Mouse (Mus musculus): ENCODE results near the gene Camta2.

The Camta2 gene

GRCm38 (mm10) chr11:70623053-70623742 is 64.7 kb downstream of the Camta2 start:
- Histone ChIP-seq H3K9me3 (ENCODE audit: low read length) (no peaks in the 10 kb centered on the region), H3K27me3 (ENCODE audit: insufficient read depth, low read length) (peaks cover 10% of the 10 kb centered on the region), H3K36me3 (ENCODE audit: insufficient read depth, low read length) (no peaks in the 10 kb centered on the region), H3K4me3 (replicated peaks; ENCODE audit: low read length) (no peak overlapping the region; the same call in 1 of the 2 replicates), H3K4me1 (replicated peaks; ENCODE audit: low read depth, low read length) (peaks cover 42% of the 10 kb centered on the region)
- TF ChIP-seq NANOG (IDR thresholded peaks at IDR 0.05; ENCODE audit: borderline replicate concordance, low read length) (no peak), CTCF (conservative IDR thresholded peaks at IDR 0.05; ENCODE audit: low read length) (peak; percentile 52)

- TF ChIP-seq NANOG (IDR thresholded peaks at IDR 0.05; ENCODE audit: borderline replicate concordance, low read length): no peak
- no peak for TF ChIP-seq CTCF (conservative IDR thresholded peaks at IDR 0.05; ENCODE audit: low read length)
- no peak for TF ChIP-seq POU5F1 (IDR thresholded peaks at IDR 0.05; ENCODE audit: borderline replicate concordance, low read length)
- Histone ChIP-seq H3K36me3 (ENCODE audit: insufficient read depth, low read length) (no peaks in the 10 kb centered on the region), H3K4me3 (replicated peaks; ENCODE audit: low read length) (no peak overlapping the region)
These were observed 65.7 kb downstream of the Camta2 start for GRCm38 (mm10) chr11:70621972-70622814.

More at GRCm38 (mm10) chr11:70621972-70622814, 65.7 kb downstream of the Camta2 start:
- H3K27me3 ChIP-seq (ENCODE audit: insufficient read depth, low read length): peaks cover 20% of the 10 kb centered on the region
- H3K4me1 ChIP-seq (replicated peaks; ENCODE audit: low read depth, low read length): peaks cover 51% of the 10 kb centered on the region
- H3K9me3 ChIP-seq (ENCODE audit: low read length): no peaks in the 10 kb centered on the region

All from E14TG2a.4 (cell line).